In the genomic region with DNA sequence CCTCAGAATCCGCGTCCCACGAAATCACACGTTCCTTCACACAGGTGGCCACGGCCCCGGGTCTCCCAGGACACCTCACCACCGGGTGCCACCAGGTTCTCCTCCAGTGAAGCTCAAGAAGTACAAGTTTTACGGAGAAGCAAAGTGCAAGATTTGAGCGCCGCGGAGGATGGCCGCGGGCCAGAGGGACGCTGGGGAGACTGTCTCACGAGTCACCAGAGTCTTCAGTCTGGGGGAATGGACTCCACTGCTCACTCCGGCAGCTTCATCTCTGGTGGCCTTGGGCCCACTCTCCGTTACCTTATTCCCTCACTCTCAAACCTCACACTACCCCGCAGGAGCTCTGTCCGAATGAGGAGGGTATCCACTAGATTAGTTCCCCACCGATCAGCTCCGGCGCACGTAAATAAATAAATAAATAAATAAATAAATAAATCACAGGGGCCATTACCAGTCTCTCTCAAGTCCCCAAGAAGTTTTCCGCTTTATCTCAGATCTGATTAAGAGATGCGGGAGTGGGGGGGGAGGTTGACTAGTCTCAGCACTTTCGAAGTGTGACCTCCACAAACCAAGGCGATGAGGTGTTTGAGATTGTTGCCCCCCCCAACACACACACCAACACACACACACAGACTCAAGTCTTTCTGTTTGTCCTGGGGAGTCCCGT, we compare ENCODE assay signal across 8 mouse cellular contexts. TPM values are rescaled to one million over a fixed set of nuclear protein-coding genes. Genes with fewer than 3 reads are reported as not detected.
DNase-seq lines count a peak whose midpoint lies in the region; ATAC-seq and TF ChIP-seq lines count a peak whose summit lies in the region.

No protein-coding gene starts in this region.

- H3K4me2 ChIP-seq in forebrain, embryonic 13.5 days = peak overlapping the region; percentile 74
- peak overlapping the region; percentile 93 for H3K4me2 ChIP-seq in intestine, embryonic 14.5 days (ENCODE audit: low read length)
- peak overlapping the region; percentile 89 for H3K4me2 ChIP-seq in liver, embryonic 16.5 days (ENCODE audit: low read depth, low read length)
- peak overlapping the region; percentile 93 for H3K4me2 ChIP-seq in neural tube, embryonic 14.5 days (ENCODE audit: low read depth, low read length)

- peak; percentile 15 to 47 for DNase-seq in cerebellum, adult 2 months
- no peak for DNase-seq in G1E (ENCODE audit: low spot score)
- peak; percentile 85 for DNase-seq in intestine, embryonic 14.5 days (ENCODE audit: low spot score)
- DNase-seq in right cerebral cortex, adult 18-20 months = no peak

- 1% methylated on average over 28 of the region's 28 CpGs for WGBS in cerebellum, adult 2 months
- under 1% methylated on average over 28 of the region's 28 CpGs for WGBS in forebrain, embryonic 13.5 days
- WGBS in intestine, embryonic 14.5 days = under 1% methylated on average over 28 of the region's 28 CpGs
- WGBS in liver, embryonic 16.5 days (ENCODE audit: insufficient replicate concordance) = under 1% methylated on average over 28 of the region's 28 CpGs
- under 1% methylated on average over 28 of the region's 28 CpGs for WGBS in neural tube, embryonic 14.5 days

- peak overlapping the region; percentile 50 for H3K4me3 ChIP-seq in cerebellum, adult 2 months (replicated peaks; ENCODE audit: insufficient read depth, low read depth, low read length)
- H3K4me3 ChIP-seq in G1E (ENCODE audit: low read depth, low read length) = peak overlapping the region; percentile 76
- peak overlapping the region; percentile 68 for H3K4me3 ChIP-seq in forebrain, embryonic 13.5 days
- H3K4me3 ChIP-seq in intestine, embryonic 14.5 days (ENCODE audit: low read depth, low read length) = peak overlapping the region; percentile 77
- H3K4me3 ChIP-seq in liver, embryonic 16.5 days (ENCODE audit: low read depth, low read length) = peak overlapping the region; percentile 77
- peak overlapping the region; percentile 79 for H3K4me3 ChIP-seq in neural tube, embryonic 14.5 days (ENCODE audit: low read depth, low read length)

- ATAC-seq in cerebellum, adult (ENCODE audit: insufficient number of reproducible peaks, low FRiP score, low TSS enrichment) = no peak
- ATAC-seq in G1E (ENCODE audit: extremely low read depth, insufficient number of reproducible peaks, low FRiP score, poor library complexity, severe bottlenecking) = no peak
- no peak for ATAC-seq in forebrain, embryonic 13.5 days
- ATAC-seq in intestine, embryonic 14.5 days (replicated peaks; ENCODE audit: low FRiP score, low TSS enrichment, low read depth) = no peak
- no peak for ATAC-seq in liver, embryonic 16.5 days (ENCODE audit: low read depth)
- no peak for ATAC-seq in neural tube, embryonic 14.5 days (ENCODE audit: low read depth)

- H3K4me1 ChIP-seq in cerebellum, adult 2 months (ENCODE audit: control insufficient read depth, insufficient read depth, low read length) = peaks cover 7% of the 10 kb centered on the region; the same call in 1 of the 2 replicates
- H3K4me1 ChIP-seq in G1E (ENCODE audit: insufficient read depth, low read depth, low read length) = peaks cover 21% of the 10 kb centered on the region
- H3K4me1 ChIP-seq in forebrain, embryonic 13.5 days = peaks cover 68% of the 10 kb centered on the region
- peaks cover 54% of the 10 kb centered on the region for H3K4me1 ChIP-seq in intestine, embryonic 14.5 days (replicated peaks; ENCODE audit: control insufficient read depth, insufficient read depth, low read length)
- peaks cover 15% of the 10 kb centered on the region for H3K4me1 ChIP-seq in liver, embryonic 16.5 days (ENCODE audit: control insufficient read depth, low read depth, low read length)
- H3K4me1 ChIP-seq in neural tube, embryonic 14.5 days (ENCODE audit: control insufficient read depth, insufficient read depth, low read length) = peaks cover 15% of the 10 kb centered on the region

- peaks cover 12% of the 10 kb centered on the region for H3K36me3 ChIP-seq in G1E (replicated peaks)
- H3K36me3 ChIP-seq in forebrain, embryonic 13.5 days (ENCODE audit: poor library complexity, severe bottlenecking) = peaks cover 13% of the 10 kb centered on the region; the same call in 1 of the 2 replicates
- peaks cover 15% of the 10 kb centered on the region; the same call in 1 of the 2 replicates for H3K36me3 ChIP-seq in intestine, embryonic 14.5 days (ENCODE audit: control insufficient read depth, insufficient read depth, low read length)
- H3K36me3 ChIP-seq in liver, embryonic 16.5 days (ENCODE audit: control insufficient read depth, insufficient read depth) = no peaks in the 10 kb centered on the region
- H3K36me3 ChIP-seq in neural tube, embryonic 14.5 days (ENCODE audit: control insufficient read depth, insufficient read depth, low read length) = no peaks in the 10 kb centered on the region

- TF ChIP-seq CTCF in cerebellum, adult 2 months (IDR thresholded peaks at IDR 0.05; ENCODE audit: borderline replicate concordance, insufficient read depth, low read depth, low read length) = no peak
- no peak for TF ChIP-seq CTCF in G1E (IDR thresholded peaks at IDR 0.05; ENCODE audit: low read depth, low read length)

- peaks cover 8% of the 10 kb centered on the region; the same call in 1 of the 2 replicates for H3K27me3 ChIP-seq in cerebellum, adult 2 months (ENCODE audit: control insufficient read depth, insufficient read depth, low read length)
- peaks cover 18% of the 10 kb centered on the region; the same call in 1 of the 2 replicates for H3K27me3 ChIP-seq in G1E (ENCODE audit: insufficient read depth, low read length)
- H3K27me3 ChIP-seq in forebrain, embryonic 13.5 days = peaks cover 58% of the 10 kb centered on the region
- no peaks in the 10 kb centered on the region for H3K27me3 ChIP-seq in intestine, embryonic 14.5 days (replicated peaks; ENCODE audit: control insufficient read depth, insufficient read depth, low read length)
- H3K27me3 ChIP-seq in liver, embryonic 16.5 days (ENCODE audit: control insufficient read depth, insufficient read depth, low read depth, low read length) = peaks cover 43% of the 10 kb centered on the region
- peaks cover 22% of the 10 kb centered on the region for H3K27me3 ChIP-seq in neural tube, embryonic 14.5 days (ENCODE audit: control insufficient read depth, insufficient read depth, low read length)

- peaks cover 38% of the 10 kb centered on the region for H3K9me3 ChIP-seq in G1E (replicated peaks)
- no peaks in the 10 kb centered on the region for H3K9me3 ChIP-seq in forebrain, embryonic 13.5 days (replicated peaks)
- no peaks in the 10 kb centered on the region for H3K9me3 ChIP-seq in intestine, embryonic 14.5 days (ENCODE audit: control insufficient read depth, low read length)
- no peaks in the 10 kb centered on the region for H3K9me3 ChIP-seq in liver, embryonic 16.5 days (replicated peaks; ENCODE audit: control insufficient read depth, low read length)
- no peaks in the 10 kb centered on the region for H3K9me3 ChIP-seq in neural tube, embryonic 14.5 days (ENCODE audit: control insufficient read depth, low read length)

- peak overlapping the region; percentile 89 for H3K9ac ChIP-seq in forebrain, embryonic 13.5 days
- peak overlapping the region; percentile 95 for H3K9ac ChIP-seq in intestine, embryonic 14.5 days (ENCODE audit: low read length)
- peak overlapping the region; percentile 73 for H3K9ac ChIP-seq in liver, embryonic 16.5 days (ENCODE audit: low read depth, low read length)
- peak overlapping the region; percentile 73; the same call in 1 of the 2 replicates for H3K9ac ChIP-seq in neural tube, embryonic 14.5 days (replicated peaks; ENCODE audit: low read depth, low read length)

- H3K27ac ChIP-seq in cerebellum, adult 2 months (ENCODE audit: insufficient read depth, low read length) = no peak overlapping the region
- H3K27ac ChIP-seq in forebrain, embryonic 13.5 days = peak overlapping the region; percentile 93; the same call in 1 of the 2 replicates
- H3K27ac ChIP-seq in intestine, embryonic 14.5 days (ENCODE audit: low read depth) = peak overlapping the region; percentile 96
- no peak overlapping the region for H3K27ac ChIP-seq in liver, embryonic 16.5 days (ENCODE audit: low read length)
- no peak overlapping the region for H3K27ac ChIP-seq in neural tube, embryonic 14.5 days (ENCODE audit: low read depth, low read length)

- TF ChIP-seq POLR2A in cerebellum, adult 2 months (IDR thresholded peaks at IDR 0.05; ENCODE audit: borderline replicate concordance, insufficient read depth, low read length) = no peak

RNA-seq across cellular contexts. Expression of a gene that starts 1.3 kb away (rescaled TPM):
- polyA plus RNA-seq in cerebellum, adult 2 months (2012; rRNA removed) = 52.4 and 55.4 TPM in 2 replicates
- 20.2 and 21.6 TPM in 2 replicates for total RNA-seq in G1E (2014; fragmentation: Nextera tagmentation)
- 0.93 and 1.0 TPM in 2 replicates for total RNA-seq in G1E (2017)
- polyA plus RNA-seq in G1E (2012) = 54.1 and 64.6 TPM in 2 replicates
- 13.4 and 15.6 TPM in 2 replicates for polyA plus RNA-seq in forebrain, embryonic 13.5 days (2015; fragmentation: Nextera tagmentation; extraction: Ambion mirVana)
- 30.3 and 32.4 TPM in 2 replicates for polyA plus RNA-seq in intestine, embryonic 14.5 days (2014; fragmentation: Nextera tagmentation; extraction: Ambion mirVana)
- polyA plus RNA-seq in liver, embryonic 16.5 days (2015; fragmentation: Nextera tagmentation; extraction: Ambion mirVana) = 3.4 and 4.0 TPM in 2 replicates
- polyA plus RNA-seq in neural tube, embryonic 14.5 days (2014; fragmentation: Nextera tagmentation; extraction: Ambion mirVana) = 28.7 and 29.1 TPM in 2 replicates

Comparison
In these comparisons a context has a peak if more than half of its experiments do, and no peak if none do; other contexts are left out.
1. DNase-seq: peak in cerebellum, adult 2 months (2 of 2) and intestine, embryonic 14.5 days (single experiment); none in G1E (single experiment) and right cerebral cortex, adult 18-20 months (single experiment).
2. H3K27ac ChIP-seq: peak in forebrain, embryonic 13.5 days (single experiment) and intestine, embryonic 14.5 days (single experiment); none in cerebellum, adult 2 months (single experiment), liver, embryonic 16.5 days (single experiment) and neural tube, embryonic 14.5 days (single experiment).
3. Peak in every context shown above with its lines, with median percentiles within 50 percentile points of each other: H3K4me3 ChIP-seq, H3K4me2 ChIP-seq and H3K9ac ChIP-seq.